Mouse (Mus musculus): ENCODE measurements around the gene Hivep3. TPM values are rescaled to one million over a fixed set of nuclear protein-coding genes. Genes with fewer than 3 reads are reported as not detected.
A peak's percentile ranks its signal among the peaks of the same experiment; 100 is the strongest.

Gene Hivep3
- polyA plus RNA-seq, 1 experiment from 2014 or later: 16.5 TPM

DNA sequence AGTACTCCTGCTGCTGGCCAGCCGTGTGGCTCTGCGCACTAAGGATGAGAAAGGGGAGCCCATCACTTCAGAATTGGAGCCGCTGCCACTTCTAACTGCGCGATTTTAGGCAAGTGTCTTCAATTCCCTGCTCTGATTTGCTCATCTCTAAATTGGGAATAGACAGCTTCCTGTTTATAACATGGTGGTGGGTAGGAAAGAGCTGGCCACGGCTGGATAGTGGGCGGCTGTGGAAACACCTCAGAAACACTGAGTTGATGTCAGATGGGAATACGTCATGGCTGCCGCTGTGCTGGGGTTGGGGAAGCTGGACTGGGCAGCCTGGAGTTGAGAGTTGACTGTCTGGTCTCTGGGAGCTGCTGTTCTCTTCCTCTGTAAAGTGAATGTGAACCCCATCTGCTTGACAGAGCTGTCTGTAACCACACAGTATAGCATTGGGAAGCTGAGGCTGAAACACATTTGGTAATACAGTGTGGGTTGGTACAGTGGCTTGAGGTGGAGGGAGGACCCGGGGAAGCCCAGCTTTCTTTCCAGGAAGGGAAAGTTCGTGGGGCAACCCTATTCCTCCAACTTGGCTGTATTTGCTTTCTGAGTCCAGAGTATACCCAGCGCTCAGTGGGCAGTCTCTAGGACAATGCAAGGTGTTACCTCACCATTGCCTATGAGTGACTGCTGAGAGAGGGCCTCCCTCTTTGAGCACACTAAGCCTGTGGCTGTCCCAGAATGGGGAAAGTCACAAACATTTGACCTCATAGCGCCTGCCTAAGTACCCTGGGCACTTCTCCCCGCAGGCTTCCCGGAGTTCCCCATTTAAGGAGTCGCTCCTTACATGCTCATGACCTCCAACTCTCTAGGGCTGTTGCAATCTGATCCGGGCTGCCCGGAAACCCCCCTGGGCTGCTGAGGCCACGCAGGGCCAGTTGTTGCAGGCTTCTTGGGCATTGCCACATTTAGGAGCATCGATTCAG, 232.8 kb downstream of the Hivep3 start:
- H3K27ac ChIP-seq: no peak overlapping the region
- peaks cover 25% of the 10 kb centered on the region for H3K4me1 ChIP-seq (replicated peaks; ENCODE audit: control insufficient read depth, insufficient read depth, low read length)
- no peak overlapping the region for H3K4me2 ChIP-seq (replicated peaks)
- no peaks in the 10 kb centered on the region for H3K27me3 ChIP-seq (ENCODE audit: control insufficient read depth, insufficient read depth, low read length)
- H3K9ac ChIP-seq: no peak overlapping the region
- H3K9me3 ChIP-seq (ENCODE audit: control insufficient read depth, low read length): no peaks in the 10 kb centered on the region
- no peak for DNase-seq (ENCODE audit: low spot score)
- 66% methylated on average over 20 of the region's 20 CpGs for WGBS
- no peak for ATAC-seq (ENCODE audit: low FRiP score)
- H3K36me3 ChIP-seq (replicated peaks; ENCODE audit: control insufficient read depth, insufficient read depth): no peaks in the 10 kb centered on the region
- no peak overlapping the region for H3K4me3 ChIP-seq (replicated peaks; ENCODE audit: low read length)

GRCm38 (mm10) chr4:119967073-119967608, 233.6 kb downstream of the Hivep3 start:
- 55% methylated on average over 5 of the region's 5 CpGs for WGBS
- no peaks in the 10 kb centered on the region for H3K9me3 ChIP-seq (ENCODE audit: control insufficient read depth, low read length)
- ATAC-seq (ENCODE audit: low FRiP score): no peak

DNA sequence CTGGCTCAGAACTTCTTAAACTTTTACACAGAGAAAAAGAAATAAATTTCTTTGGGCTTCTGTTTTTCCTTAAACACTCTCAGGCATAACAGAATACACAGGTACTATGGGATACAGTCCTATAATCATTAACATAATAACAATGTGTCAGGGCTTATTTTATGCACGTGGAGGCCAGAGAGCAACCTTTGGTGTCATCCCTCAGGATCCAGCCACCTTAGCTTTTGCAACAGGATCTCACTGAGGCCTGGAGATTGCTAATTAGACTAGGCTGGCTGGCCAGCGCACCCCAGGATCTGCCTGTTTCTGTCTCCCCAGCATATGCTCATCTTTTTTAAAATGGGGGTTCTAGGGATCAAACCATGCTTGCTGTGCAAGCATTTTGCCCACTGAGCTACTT, 234.1 kb downstream of the Hivep3 start:
- 63% methylated on average over 2 of the region's 2 CpGs for WGBS
- Histone ChIP-seq H3K27ac (no peak overlapping the region), H3K4me2 (replicated peaks) (no peak overlapping the region), H3K9ac (no peak overlapping the region), H3K4me1 (replicated peaks; ENCODE audit: control insufficient read depth, insufficient read depth, low read length) (peaks cover 30% of the 10 kb centered on the region), H3K27me3 (ENCODE audit: control insufficient read depth, insufficient read depth, low read length) (no peaks in the 10 kb centered on the region), H3K36me3 (replicated peaks; ENCODE audit: control insufficient read depth, insufficient read depth) (no peaks in the 10 kb centered on the region), H3K4me3 (replicated peaks; ENCODE audit: low read length) (no peak overlapping the region), H3K9me3 (ENCODE audit: control insufficient read depth, low read length) (no peaks in the 10 kb centered on the region)
- DNase-seq (ENCODE audit: low spot score) (no peak), ATAC-seq (ENCODE audit: low FRiP score) (no peak)

More at GRCm38 (mm10) chr4:119967073-119967608, 233.6 kb downstream of the Hivep3 start:
- DNase-seq (ENCODE audit: low spot score): no peak
- no peak overlapping the region for H3K4me3 ChIP-seq (replicated peaks; ENCODE audit: low read length)
- H3K4me2 ChIP-seq (replicated peaks): no peak overlapping the region
- H3K27ac ChIP-seq: no peak overlapping the region
- H3K36me3 ChIP-seq (replicated peaks; ENCODE audit: control insufficient read depth, insufficient read depth): no peaks in the 10 kb centered on the region
- no peak overlapping the region for H3K9ac ChIP-seq
- H3K27me3 ChIP-seq (ENCODE audit: control insufficient read depth, insufficient read depth, low read length): no peaks in the 10 kb centered on the region
- peaks cover 26% of the 10 kb centered on the region for H3K4me1 ChIP-seq (replicated peaks; ENCODE audit: control insufficient read depth, insufficient read depth, low read length)

- Histone ChIP-seq H3K4me1 (replicated peaks; ENCODE audit: control insufficient read depth, insufficient read depth, low read length) (peaks cover 30% of the 10 kb centered on the region), H3K4me3 (replicated peaks; ENCODE audit: low read length) (no peak overlapping the region)
These were observed 234.5 kb downstream of the Hivep3 start for GRCm38 (mm10) chr4:119968071-119968470.

GRCm38 (mm10) chr4:119968887-119969286, 235.3 kb downstream of the Hivep3 start:
- H3K4me3 ChIP-seq (replicated peaks; ENCODE audit: low read length): no peak overlapping the region
- H3K27ac ChIP-seq: no peak overlapping the region
- H3K9me3 ChIP-seq (ENCODE audit: control insufficient read depth, low read length): no peaks in the 10 kb centered on the region
- H3K27me3 ChIP-seq (ENCODE audit: control insufficient read depth, insufficient read depth, low read length): no peaks in the 10 kb centered on the region
- 86% methylated on average over 2 of the region's 2 CpGs for WGBS
- H3K36me3 ChIP-seq (replicated peaks; ENCODE audit: control insufficient read depth, insufficient read depth): no peaks in the 10 kb centered on the region
- DNase-seq (ENCODE audit: low spot score): no peak
- no peak for ATAC-seq (ENCODE audit: low FRiP score)
- H3K9ac ChIP-seq: no peak overlapping the region
- H3K4me2 ChIP-seq (replicated peaks): no peak overlapping the region
- peaks cover 33% of the 10 kb centered on the region for H3K4me1 ChIP-seq (replicated peaks; ENCODE audit: control insufficient read depth, insufficient read depth, low read length)

More at GRCm38 (mm10) chr4:119968071-119968470, 234.5 kb downstream of the Hivep3 start:
- peak; percentile 28; the same call in 1 of the 2 replicates for ATAC-seq (ENCODE audit: low FRiP score)
- Histone ChIP-seq H3K9ac (no peak overlapping the region), H3K4me2 (replicated peaks) (no peak overlapping the region), H3K27me3 (ENCODE audit: control insufficient read depth, insufficient read depth, low read length) (no peaks in the 10 kb centered on the region), H3K27ac (no peak overlapping the region), H3K9me3 (ENCODE audit: control insufficient read depth, low read length) (no peaks in the 10 kb centered on the region), H3K36me3 (replicated peaks; ENCODE audit: control insufficient read depth, insufficient read depth) (no peaks in the 10 kb centered on the region)
- DNase-seq (ENCODE audit: low spot score): peak; percentile 72
- 38% methylated on average over 4 of the region's 4 CpGs for WGBS

DNA sequence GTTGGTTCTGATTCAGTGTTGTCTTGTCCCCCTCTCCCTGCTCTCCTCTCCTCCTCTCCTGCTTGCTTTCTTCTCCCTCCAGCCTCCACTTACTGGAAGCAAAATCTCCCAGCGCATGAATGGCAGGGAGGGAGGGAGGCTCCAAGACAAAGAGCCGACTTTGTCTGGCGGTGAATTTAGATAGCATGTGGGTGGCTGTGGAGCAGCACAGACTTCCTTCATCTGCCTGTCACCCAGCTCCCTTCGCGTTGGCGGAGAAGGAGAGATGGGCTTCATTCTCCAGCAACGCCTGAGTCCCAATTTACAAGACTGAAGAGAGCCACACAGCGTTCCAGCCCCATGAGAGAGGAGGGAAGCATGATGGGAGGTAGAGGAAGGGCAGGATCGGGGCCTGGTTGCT, 236.6 kb downstream of the Hivep3 start:
- Histone ChIP-seq H3K27me3 (ENCODE audit: control insufficient read depth, insufficient read depth, low read length) (no peaks in the 10 kb centered on the region), H3K9ac (0 out of 2 replicates have a peak overlapping the region, but pooled peaks have one; percentile 19), H3K4me3 (replicated peaks; ENCODE audit: low read length) (no peak overlapping the region), H3K27ac (peak overlapping the region; percentile 43; the same call in 1 of the 2 replicates), H3K4me2 (replicated peaks) (no peak overlapping the region), H3K36me3 (replicated peaks; ENCODE audit: control insufficient read depth, insufficient read depth) (no peaks in the 10 kb centered on the region), H3K4me1 (replicated peaks; ENCODE audit: control insufficient read depth, insufficient read depth, low read length) (peaks cover 35% of the 10 kb centered on the region), H3K9me3 (ENCODE audit: control insufficient read depth, low read length) (no peaks in the 10 kb centered on the region)
- 30% methylated on average over 9 of the region's 9 CpGs for WGBS
- DNase-seq (ENCODE audit: low spot score): no peak
- ATAC-seq (ENCODE audit: low FRiP score): no peak

- H3K27ac ChIP-seq: no peak overlapping the region
- WGBS: 56% methylated on average over 6 of the region's 6 CpGs
- no peak for ATAC-seq (ENCODE audit: low FRiP score)
- no peak overlapping the region for H3K4me3 ChIP-seq (replicated peaks; ENCODE audit: low read length)
- H3K27me3 ChIP-seq (ENCODE audit: control insufficient read depth, insufficient read depth, low read length): no peaks in the 10 kb centered on the region
- H3K4me2 ChIP-seq (replicated peaks): no peak overlapping the region
- H3K9me3 ChIP-seq (ENCODE audit: control insufficient read depth, low read length): no peaks in the 10 kb centered on the region
- no peaks in the 10 kb centered on the region for H3K36me3 ChIP-seq (replicated peaks; ENCODE audit: control insufficient read depth, insufficient read depth)
- H3K4me1 ChIP-seq (replicated peaks; ENCODE audit: control insufficient read depth, insufficient read depth, low read length): peaks cover 39% of the 10 kb centered on the region
- no peak for DNase-seq (ENCODE audit: low spot score)
- H3K9ac ChIP-seq: no peak overlapping the region
These were observed 238.8 kb downstream of the Hivep3 start for GRCm38 (mm10) chr4:119972375-119972774.

GRCm38 (mm10) chr4:119973729-119974605, 240.4 kb downstream of the Hivep3 start:
- DNase-seq (ENCODE audit: low spot score): no peak
- no peaks in the 10 kb centered on the region for H3K9me3 ChIP-seq (ENCODE audit: control insufficient read depth, low read length)
- H3K27me3 ChIP-seq (ENCODE audit: control insufficient read depth, insufficient read depth, low read length): no peaks in the 10 kb centered on the region
- no peaks in the 10 kb centered on the region for H3K36me3 ChIP-seq (replicated peaks; ENCODE audit: control insufficient read depth, insufficient read depth)
- peaks cover 29% of the 10 kb centered on the region for H3K4me1 ChIP-seq (replicated peaks; ENCODE audit: control insufficient read depth, insufficient read depth, low read length)
- H3K4me2 ChIP-seq (replicated peaks): no peak overlapping the region
- ATAC-seq (ENCODE audit: low FRiP score): no peak
- 73% methylated on average over 9 of the region's 9 CpGs for WGBS
- no peak overlapping the region for H3K27ac ChIP-seq
- H3K9ac ChIP-seq: no peak overlapping the region
- no peak overlapping the region for H3K4me3 ChIP-seq (replicated peaks; ENCODE audit: low read length)

GRCm38 (mm10) chr4:119975242-119975641, 241.7 kb downstream of the Hivep3 start:
- DNase-seq (ENCODE audit: low spot score): no peak
- 89% methylated on average over 10 of the region's 10 CpGs for WGBS
- no peaks in the 10 kb centered on the region for H3K27me3 ChIP-seq (ENCODE audit: control insufficient read depth, insufficient read depth, low read length)
- no peak overlapping the region for H3K27ac ChIP-seq
- H3K4me1 ChIP-seq (replicated peaks; ENCODE audit: control insufficient read depth, insufficient read depth, low read length): peaks cover 21% of the 10 kb centered on the region
- no peak overlapping the region for H3K4me2 ChIP-seq (replicated peaks)
- no peaks in the 10 kb centered on the region for H3K36me3 ChIP-seq (replicated peaks; ENCODE audit: control insufficient read depth, insufficient read depth)
- no peak for ATAC-seq (ENCODE audit: low FRiP score)
- H3K9me3 ChIP-seq (ENCODE audit: control insufficient read depth, low read length): no peaks in the 10 kb centered on the region
- no peak overlapping the region for H3K9ac ChIP-seq
- H3K4me3 ChIP-seq (replicated peaks; ENCODE audit: low read length): no peak overlapping the region
